Mouse (Mus musculus) hindbrain, embryonic 14.5 days (tissue): ENCODE measurements around the gene Osbpl3. TPM values are rescaled to one million over a fixed set of nuclear protein-coding genes. Genes with fewer than 3 reads are reported as not detected.

Experiments used
- ATAC-seq: fragments of 200-750 bp; cut with Nextera tagmentation; 2 replicates; pipeline ENCODE4 v1.8.0; 2017; ENCODE audit warnings: moderate number of reproducible peaks, mild to moderate bottlenecking, moderate TSS enrichment, moderate library complexity; ENCODE audit not compliant: low FRiP score
- DNase-seq: peaks from one replicate; pipeline ENCODE4 v3.0.0-alpha.2; 2015; ENCODE audit warnings: low spot score
- H3K27ac ChIP-seq: fragments of 300-500 bp; sonication (generic); 2 replicates; pipeline ENCODE4 v1.5.1; 2014; ENCODE audit warnings: mild to moderate bottlenecking, moderate library complexity
- H3K27me3 ChIP-seq: fragments of 300-500 bp; sonication (generic); 2 replicates; pipeline ENCODE4 v1.6.1; 2014; ENCODE audit warnings: mild to moderate bottlenecking, low read length, mixed read lengths; ENCODE audit not compliant: control insufficient read depth, insufficient read depth
- H3K36me3 ChIP-seq: fragments of 300-500 bp; sonication (generic); replicated peaks from 2 replicates; pipeline ENCODE4 v1.6.1; 2014; ENCODE audit not compliant: control insufficient read depth, insufficient read depth
- H3K4me1 ChIP-seq: fragments of 300-500 bp; sonication (generic); replicated peaks from 2 replicates; pipeline ENCODE4 v1.6.1; 2014; ENCODE audit warnings: antibody characterized with exemption, low read length, mixed read lengths; ENCODE audit not compliant: control insufficient read depth, insufficient read depth
- H3K4me2 ChIP-seq: fragments of 300-500 bp; sonication (generic); replicated peaks from 2 replicates; pipeline ENCODE4 v1.6.1; 2014; ENCODE audit warnings: mild to moderate bottlenecking, moderate library complexity
- H3K4me3 ChIP-seq: fragments of 300-500 bp; sonication (generic); replicated peaks from 2 replicates; pipeline ENCODE4 v1.5.1; 2014; ENCODE audit warnings: mild to moderate bottlenecking, low read length
- H3K9ac ChIP-seq: fragments of 300-500 bp; sonication (generic); 2 replicates; pipeline ENCODE4 v1.6.1; 2014
- H3K9me3 ChIP-seq: fragments of 300-500 bp; sonication (generic); 2 replicates; pipeline ENCODE4 v1.6.1; 2016; ENCODE audit warnings: low read length; ENCODE audit not compliant: control insufficient read depth
- WGBS: fragments of 180-500 bp; shearing (Covaris S2); extraction: QIAGEN DNeasy Blood & Tissue Kit; methylation state at CpG from one replicate; pipeline ENCODE4 v1.1.7; 2014; 5-methylcytosine and 5-hydroxymethylcytosine counted together
- polyA plus RNA-seq: library from polyadenylated mRNA; unstranded; fragments of >200 nt; fragmentation: Nextera tagmentation; extraction: Ambion mirVana; gene quantifications from 2 replicates; pipeline ENCODE4 v1.2.1, GENCODE M21; 2014

Gene Osbpl3
- polyA plus RNA-seq, 1 experiment from 2014 or later: 3.9 TPM

DNA sequence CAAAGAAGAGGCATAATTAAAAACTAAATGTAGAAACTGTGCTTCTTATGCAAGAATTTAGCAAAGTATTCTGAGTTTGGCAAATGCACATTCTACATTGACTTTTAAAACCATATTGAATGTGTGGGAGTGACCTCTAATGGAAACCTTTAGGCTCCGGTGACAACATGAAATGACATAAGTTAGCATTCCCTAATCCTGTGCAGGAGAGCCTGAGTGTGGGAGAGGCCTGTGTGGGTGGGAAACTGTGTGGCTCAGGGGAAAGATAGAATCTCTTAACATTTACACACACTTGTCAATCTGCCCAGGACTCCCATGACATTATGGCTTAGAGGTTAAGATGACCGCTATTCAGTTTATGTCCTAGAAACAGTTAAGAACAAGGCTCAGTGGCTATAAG, 119.6 kb downstream of the Osbpl3 start:
- Histone ChIP-seq H3K9ac (no peak overlapping the region), H3K9me3 (no peaks in the 10 kb centered on the region), H3K4me1 (no peaks in the 10 kb centered on the region), H3K4me2 (no peak overlapping the region), H3K27me3 (no peaks in the 10 kb centered on the region), H3K4me3 (no peak overlapping the region), H3K36me3 (no peaks in the 10 kb centered on the region), H3K27ac (no peak overlapping the region)
- ATAC-seq (no peak), DNase-seq (no peak)
- 97% methylated on average over 2 of the region's 2 CpGs for WGBS

DNA sequence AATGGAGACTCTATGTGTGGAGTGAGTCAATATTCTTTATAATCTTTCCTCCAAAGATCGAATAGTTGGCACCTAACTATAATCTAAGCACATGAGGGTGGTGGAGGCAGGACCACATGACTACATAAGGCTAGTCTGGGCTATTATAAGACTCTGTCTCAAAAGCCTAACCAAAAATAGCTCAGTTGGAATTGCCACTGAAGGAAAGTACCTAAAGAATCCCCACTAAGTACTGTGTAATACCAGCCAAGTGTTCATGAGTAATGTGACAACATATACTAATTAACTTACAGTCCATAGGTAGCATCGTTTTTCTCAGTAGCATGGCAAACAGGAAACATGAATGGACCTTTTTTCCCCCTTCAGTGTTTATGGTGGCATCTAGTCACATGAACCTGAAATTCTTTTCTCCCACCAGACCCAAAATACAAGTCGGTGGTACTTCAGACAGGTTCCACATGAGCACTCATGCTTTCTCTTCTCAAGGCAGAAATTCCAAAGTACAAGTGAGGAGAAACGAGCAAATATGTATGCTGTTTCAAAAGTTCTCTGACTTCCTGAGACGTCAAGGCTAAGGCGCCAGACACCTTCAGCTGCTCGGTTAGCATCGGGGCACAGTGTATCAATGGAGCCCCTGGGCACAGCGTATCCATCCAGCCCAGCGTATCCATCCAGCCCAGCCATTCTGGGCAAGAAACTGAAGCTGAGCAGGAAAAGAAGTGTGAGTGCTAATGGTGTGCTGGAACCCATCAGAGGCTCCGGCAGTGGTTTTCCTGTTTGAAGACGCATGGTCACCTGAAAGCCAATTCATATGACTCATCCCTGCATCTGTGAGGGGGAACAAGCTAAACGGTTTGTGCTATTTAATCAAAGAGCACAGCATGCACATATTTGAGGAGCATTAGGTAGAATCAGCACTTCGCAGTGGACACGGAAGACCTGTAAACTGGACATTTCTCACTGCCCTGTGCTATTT, 120.9 kb downstream of the Osbpl3 start:
- Histone ChIP-seq H3K27me3 (no peaks in the 10 kb centered on the region), H3K4me3 (no peak overlapping the region), H3K9ac (no peak overlapping the region), H3K4me2 (no peak overlapping the region), H3K4me1 (no peaks in the 10 kb centered on the region), H3K36me3 (no peaks in the 10 kb centered on the region), H3K9me3 (no peaks in the 10 kb centered on the region), H3K27ac (no peak overlapping the region)
- 92% methylated on average over 15 of the region's 15 CpGs for WGBS
- no peak for DNase-seq
- ATAC-seq: no peak

DNA sequence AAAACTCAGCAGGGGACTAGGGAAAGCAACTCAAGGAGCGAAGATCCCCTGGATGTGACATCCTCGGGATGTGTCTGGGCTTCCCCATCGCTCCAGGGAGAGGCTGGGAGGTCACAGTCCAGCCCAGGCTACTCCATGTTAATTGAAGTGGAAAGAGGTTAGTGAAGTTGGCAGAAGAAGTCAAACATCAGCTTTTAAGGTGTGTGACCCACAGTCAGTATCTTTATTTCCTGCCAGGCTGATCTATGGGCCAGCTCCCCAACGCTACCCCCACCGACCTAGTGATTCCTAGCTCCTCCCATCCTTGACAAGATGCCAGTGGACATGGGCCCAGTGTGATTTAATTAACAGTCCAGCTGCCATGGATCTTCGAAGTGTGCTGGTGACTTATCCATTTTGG, 122.7 kb downstream of the Osbpl3 start:
- H3K27me3 ChIP-seq: no peaks in the 10 kb centered on the region
- H3K4me1 ChIP-seq: no peaks in the 10 kb centered on the region
- no peak overlapping the region for H3K27ac ChIP-seq
- H3K9ac ChIP-seq: no peak overlapping the region
- H3K36me3 ChIP-seq: no peaks in the 10 kb centered on the region
- H3K4me3 ChIP-seq: no peak overlapping the region
- no peak overlapping the region for H3K4me2 ChIP-seq
- DNase-seq: no peak
- 75% methylated on average over 6 of the region's 6 CpGs for WGBS
- no peak for ATAC-seq
- no peaks in the 10 kb centered on the region for H3K9me3 ChIP-seq

DNA sequence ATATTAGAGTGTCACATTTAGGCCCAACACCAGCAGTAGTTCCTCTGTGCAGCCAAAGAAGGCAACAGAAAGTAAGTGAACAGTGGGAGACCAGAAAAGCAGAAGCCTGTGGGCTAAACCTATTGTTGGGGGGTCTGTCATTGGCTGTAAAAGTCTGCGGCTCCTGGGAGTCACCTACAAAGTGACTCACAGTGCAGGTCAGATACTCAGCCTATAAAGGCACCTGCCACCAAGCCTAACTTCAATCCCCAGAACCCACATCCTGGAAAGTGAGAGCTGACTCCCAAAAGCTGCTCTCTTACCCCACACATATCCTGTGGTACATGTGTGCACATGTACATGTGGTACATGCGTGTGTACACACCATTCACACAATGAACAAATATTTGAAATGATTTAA, 124.5 kb downstream of the Osbpl3 start:
- H3K27me3 ChIP-seq: no peaks in the 10 kb centered on the region
- no peak for ATAC-seq
- H3K36me3 ChIP-seq: no peaks in the 10 kb centered on the region
- no peak overlapping the region for H3K4me3 ChIP-seq
- no peaks in the 10 kb centered on the region for H3K9me3 ChIP-seq
- 96% methylated on average over 2 of the region's 2 CpGs for WGBS
- H3K4me2 ChIP-seq: no peak overlapping the region
- H3K27ac ChIP-seq: no peak overlapping the region
- H3K9ac ChIP-seq: no peak overlapping the region
- no peak for DNase-seq
- no peaks in the 10 kb centered on the region for H3K4me1 ChIP-seq

DNA sequence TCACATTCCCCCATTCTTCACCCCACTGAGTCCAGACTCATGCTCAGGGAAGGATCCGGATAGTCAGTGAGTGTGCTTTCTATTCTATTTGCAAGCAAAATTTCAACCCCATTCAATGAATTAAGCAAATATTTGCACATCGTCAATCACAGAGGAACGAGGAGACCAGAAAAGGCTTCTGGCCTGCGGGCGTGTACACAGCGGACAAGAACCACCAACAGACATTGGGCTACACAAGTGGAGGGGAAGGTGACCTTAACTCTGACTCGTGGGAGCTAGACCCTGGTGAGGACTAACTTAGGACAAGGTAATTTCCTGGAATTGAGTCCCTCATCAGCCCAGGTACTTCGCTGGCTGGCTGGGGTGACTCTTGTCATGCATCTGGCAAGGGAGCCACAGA, 126.6 kb downstream of the Osbpl3 start:
- no peak for DNase-seq
- H3K27ac ChIP-seq: no peak overlapping the region
- 76% methylated on average over 8 of the region's 8 CpGs for WGBS
- H3K36me3 ChIP-seq: no peaks in the 10 kb centered on the region
- H3K4me3 ChIP-seq: no peak overlapping the region
- ATAC-seq: no peak
- no peak overlapping the region for H3K9ac ChIP-seq
- H3K9me3 ChIP-seq: no peaks in the 10 kb centered on the region
- no peak overlapping the region for H3K4me2 ChIP-seq
- H3K27me3 ChIP-seq: no peaks in the 10 kb centered on the region
- no peaks in the 10 kb centered on the region for H3K4me1 ChIP-seq

DNA sequence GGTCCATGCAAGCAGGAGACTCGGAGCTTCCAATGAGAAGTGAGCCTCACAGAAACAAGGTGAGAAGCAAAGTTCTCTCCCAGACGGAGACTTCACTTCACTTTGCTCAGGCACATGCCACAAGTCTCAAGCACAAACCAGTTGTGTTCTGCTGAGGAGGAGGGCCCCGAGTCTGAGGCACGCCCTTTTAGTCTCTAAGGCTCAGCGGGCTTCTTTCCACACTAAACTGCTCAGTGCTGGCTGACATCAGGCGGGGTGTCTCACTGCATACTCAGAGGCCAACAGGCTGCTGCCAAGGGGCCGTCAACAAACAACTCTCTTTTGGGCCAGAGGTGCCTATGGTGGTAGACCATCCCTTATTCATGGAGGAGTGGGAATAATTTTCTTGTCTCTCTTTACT, 127.1 kb downstream of the Osbpl3 start:
- no peak overlapping the region for H3K9ac ChIP-seq
- no peak overlapping the region for H3K4me3 ChIP-seq
- H3K4me1 ChIP-seq: no peaks in the 10 kb centered on the region
- H3K27me3 ChIP-seq: no peaks in the 10 kb centered on the region
- WGBS: 36% methylated on average over 7 of the region's 7 CpGs
- no peak overlapping the region for H3K27ac ChIP-seq
- H3K9me3 ChIP-seq: no peaks in the 10 kb centered on the region
- no peaks in the 10 kb centered on the region for H3K36me3 ChIP-seq
- no peak overlapping the region for H3K4me2 ChIP-seq
- ATAC-seq (no peak), DNase-seq (no peak)

DNA sequence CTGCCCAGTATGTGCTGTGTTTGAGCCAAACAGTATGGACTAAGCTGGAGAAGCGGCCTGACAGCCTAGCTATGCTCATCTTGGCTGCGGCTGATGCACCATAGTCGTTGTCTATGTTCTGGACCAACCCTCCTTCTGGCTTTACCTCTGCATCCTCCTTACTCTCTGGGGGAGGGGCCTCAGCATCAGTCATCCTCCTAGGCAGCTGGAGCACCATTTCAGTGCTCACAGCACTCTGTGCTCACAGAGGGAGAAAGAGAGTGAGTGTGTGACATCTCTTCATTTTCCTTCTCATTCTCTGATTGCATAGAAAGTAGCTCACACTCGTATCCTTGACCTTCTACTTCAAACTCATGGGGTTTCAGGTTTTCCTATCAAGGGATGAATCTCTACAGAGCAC, 129.8 kb downstream of the Osbpl3 start:
- Histone ChIP-seq H3K36me3 (no peaks in the 10 kb centered on the region), H3K27ac (no peak overlapping the region), H3K4me2 (no peak overlapping the region), H3K27me3 (no peaks in the 10 kb centered on the region), H3K4me3 (no peak overlapping the region), H3K4me1 (no peaks in the 10 kb centered on the region), H3K9ac (no peak overlapping the region), H3K9me3 (no peaks in the 10 kb centered on the region)
- ATAC-seq: no peak
- no peak for DNase-seq
- WGBS: 93% methylated on average over 4 of the region's 4 CpGs

DNA sequence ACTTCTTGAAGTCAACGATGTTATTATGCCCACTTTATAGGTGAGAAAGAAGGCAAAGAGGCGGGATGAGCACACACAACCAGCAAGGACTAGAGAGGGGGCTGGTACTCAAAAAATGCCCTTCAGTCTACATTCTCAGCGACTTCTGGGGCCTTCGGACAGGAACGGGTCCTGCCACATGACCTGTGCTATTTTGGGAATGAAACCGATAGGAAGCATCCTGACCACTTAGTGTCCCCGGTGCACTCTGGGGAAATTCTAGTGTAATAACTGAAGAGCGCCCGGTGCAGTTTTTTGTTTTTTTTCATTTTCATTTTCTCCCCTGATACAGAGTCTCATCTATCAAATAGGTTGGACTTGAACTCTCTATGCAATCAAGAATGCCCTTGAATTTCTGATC, 130.5 kb downstream of the Osbpl3 start:
- WGBS: 87% methylated on average over 9 of the region's 9 CpGs

DNA sequence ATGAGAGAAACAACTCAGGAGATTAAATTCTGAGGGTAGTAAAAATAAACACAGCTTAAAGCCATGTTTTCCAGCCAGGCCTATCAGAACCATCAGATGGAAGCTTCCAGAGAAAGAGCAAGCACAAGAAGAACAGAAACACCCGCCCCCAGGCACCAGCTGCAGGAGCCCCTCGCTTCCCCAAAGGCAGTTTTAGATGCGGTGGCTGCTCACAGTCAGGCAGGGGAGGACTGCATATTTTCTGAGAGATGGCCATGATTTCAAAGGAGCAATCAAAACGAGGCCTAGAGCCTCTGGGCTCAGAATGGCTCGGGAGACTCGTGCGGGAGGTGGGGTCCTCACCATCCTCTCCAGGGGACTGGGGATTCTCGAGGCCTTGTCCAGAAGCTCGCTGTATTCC, 133.4 kb downstream of the Osbpl3 start:
- WGBS: 54% methylated on average over 9 of the region's 9 CpGs
- Histone ChIP-seq H3K4me1 (no peaks in the 10 kb centered on the region; the same call in 1 of the 2 replicates), H3K9me3 (no peaks in the 10 kb centered on the region), H3K9ac (no peak overlapping the region), H3K4me3 (no peak overlapping the region), H3K4me2 (no peak overlapping the region), H3K27ac (no peak overlapping the region), H3K36me3 (no peaks in the 10 kb centered on the region), H3K27me3 (no peaks in the 10 kb centered on the region)
- DNase-seq: no peak
- no peak for ATAC-seq

More for the DNA sequence above, 130.5 kb downstream of the Osbpl3 start:
- Histone ChIP-seq H3K9ac (no peak overlapping the region), H3K4me1 (no peaks in the 10 kb centered on the region), H3K27me3 (no peaks in the 10 kb centered on the region), H3K4me2 (no peak overlapping the region), H3K36me3 (no peaks in the 10 kb centered on the region), H3K4me3 (no peak overlapping the region), H3K27ac (no peak overlapping the region), H3K9me3 (no peaks in the 10 kb centered on the region)
- no peak for ATAC-seq
- no peak for DNase-seq
